Mouse (Mus musculus): ENCODE measurements around the gene Nradd.

The Nradd gene

DNA sequence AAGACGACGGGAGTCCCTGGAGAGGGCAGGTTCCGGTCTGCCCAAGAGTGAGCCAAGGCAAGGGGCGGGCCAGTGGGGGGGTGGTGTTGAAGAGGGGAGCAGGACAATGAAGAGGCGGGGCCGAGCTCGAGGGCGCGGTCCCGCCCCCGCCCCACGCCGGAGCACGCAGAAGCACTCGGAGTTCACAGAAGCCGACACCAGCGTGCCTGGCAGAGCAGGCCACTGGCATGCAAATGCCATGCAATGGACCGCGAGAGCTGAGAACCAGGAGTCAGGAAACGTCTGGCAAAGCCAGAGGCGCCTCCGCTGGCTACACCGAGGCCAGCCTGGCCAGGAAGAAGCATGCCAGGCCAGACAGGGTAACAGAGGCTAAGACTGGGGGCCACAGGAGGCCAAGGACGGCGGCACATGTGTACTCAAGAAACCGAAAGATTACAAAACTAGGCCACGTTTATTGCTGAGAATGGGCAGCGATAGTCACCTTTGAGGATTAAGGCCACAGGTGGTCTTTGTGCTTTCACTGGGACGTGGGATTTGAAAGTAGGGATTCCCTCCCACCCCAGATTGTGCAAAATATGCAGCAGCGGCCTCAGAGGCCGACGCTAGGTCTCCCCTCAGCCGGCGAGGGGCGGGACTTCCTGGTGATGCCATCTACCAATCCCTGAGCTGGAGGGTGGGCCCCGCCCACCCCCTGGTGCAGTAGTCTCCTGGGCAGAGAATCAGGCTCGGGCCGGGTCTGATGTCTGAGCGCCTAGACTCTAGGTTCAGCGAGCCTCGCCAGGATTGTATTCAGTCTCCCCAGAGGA is at the start of gene Nradd:
Gene Nradd (minus strand): TSS at position 92 of the 806 bp plus-strand sequence.
- in situ Hi-C loops (cut with MboI; ENCODE audit: low pct_unique_long_range_greater_than_20kb in 1 of 2, low sequenced_read_pairs in 2 of 2, unreplicated experiment in 1 of 2) = loop anchor here in 1 of 2 experiments (5.0 kb wide), 1 partner anchor 202 kb away; no protein-coding TSS in a partner anchor

DNA sequence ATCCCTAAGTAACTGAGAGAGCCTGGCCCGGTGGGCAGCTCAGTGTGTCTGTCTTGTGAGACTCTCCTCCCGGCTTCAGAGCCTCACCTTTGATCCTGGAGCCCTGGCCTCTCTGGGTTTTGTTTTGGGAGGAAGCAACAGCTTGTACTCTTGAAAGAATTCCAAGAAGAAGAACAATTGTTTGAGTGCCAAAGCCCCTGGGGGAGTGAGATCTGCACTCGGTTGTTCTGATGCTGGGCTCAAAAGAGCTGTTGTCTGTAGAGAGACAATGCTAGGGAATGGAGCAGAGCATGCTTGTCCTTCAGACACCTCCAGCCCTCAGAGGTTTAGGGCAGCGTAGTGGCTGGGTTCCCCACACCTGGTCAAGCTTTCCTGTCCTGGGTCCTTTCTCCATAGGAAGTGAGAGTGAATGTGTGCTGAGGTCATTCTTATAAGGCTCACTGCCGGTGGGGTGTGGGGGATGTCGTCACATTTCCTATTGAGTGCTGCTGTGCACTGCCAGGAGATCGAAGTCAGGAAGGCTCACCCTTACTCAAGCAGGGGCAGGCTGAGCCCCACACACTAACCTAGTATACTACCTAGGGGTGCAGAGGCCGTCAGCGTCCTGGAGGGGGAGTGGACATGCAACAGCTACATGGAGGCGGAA is 49.0 kb upstream of the Nradd start:
- in situ Hi-C loops (cut with MboI; ENCODE audit: low pct_unique_long_range_greater_than_20kb in 1 of 2, low sequenced_read_pairs in 2 of 2, unreplicated experiment in 1 of 2) = no loop called here

GRCm38 (mm10) chr9:110672462-110673106 is 48.3 kb upstream of the Nradd start:
- in situ Hi-C loops (cut with MboI; ENCODE audit: low pct_unique_long_range_greater_than_20kb in 1 of 2, low sequenced_read_pairs in 2 of 2, unreplicated experiment in 1 of 2) = no loop called here

DNA sequence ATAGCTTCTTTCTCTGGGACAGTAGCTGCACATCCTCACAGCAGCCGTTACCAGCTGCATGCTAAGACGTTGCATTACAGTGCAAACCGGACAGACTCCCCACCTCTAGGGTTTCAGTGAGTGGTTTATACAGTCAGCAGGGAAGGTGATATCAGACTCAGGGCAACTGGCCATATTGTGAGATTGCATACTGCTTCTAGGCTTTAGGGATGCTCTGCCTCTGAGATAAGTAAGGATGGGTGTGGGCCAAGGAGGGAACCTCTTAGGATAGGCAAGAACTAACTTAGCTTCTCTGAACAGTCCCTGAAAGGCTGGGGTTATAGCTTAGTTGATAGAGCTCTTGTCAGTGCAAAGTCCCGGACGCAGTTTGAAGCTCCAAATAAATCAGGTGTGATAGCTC is 45.5 kb upstream of the Nradd start:
- in situ Hi-C loops (cut with MboI; ENCODE audit: low pct_unique_long_range_greater_than_20kb in 1 of 2, low sequenced_read_pairs in 2 of 2, unreplicated experiment in 1 of 2) = no loop called here

- in situ Hi-C loops (cut with MboI; ENCODE audit: low pct_unique_long_range_greater_than_20kb in 1 of 2, low sequenced_read_pairs in 2 of 2, unreplicated experiment in 1 of 2) = no loop called here
Measured at GRCm38 (mm10) chr9:110668601-110669293, 44.5 kb upstream of the Nradd start.

- in situ Hi-C loops (cut with MboI; ENCODE audit: low pct_unique_long_range_greater_than_20kb in 1 of 2, low sequenced_read_pairs in 2 of 2, unreplicated experiment in 1 of 2) = no loop called here
Measured at GRCm38 (mm10) chr9:110667219-110667836, 43.1 kb upstream of the Nradd start.

GRCm38 (mm10) chr9:110666374-110666773 is 42.1 kb upstream of the Nradd start:
- in situ Hi-C loops (cut with MboI; ENCODE audit: low pct_unique_long_range_greater_than_20kb in 1 of 2, low sequenced_read_pairs in 2 of 2, unreplicated experiment in 1 of 2) = no loop called here

- in situ Hi-C loops (cut with MboI; ENCODE audit: low pct_unique_long_range_greater_than_20kb in 1 of 2, low sequenced_read_pairs in 2 of 2, unreplicated experiment in 1 of 2) = no loop called here
Measured at GRCm38 (mm10) chr9:110665912-110666311, 41.7 kb upstream of the Nradd start.

DNA sequence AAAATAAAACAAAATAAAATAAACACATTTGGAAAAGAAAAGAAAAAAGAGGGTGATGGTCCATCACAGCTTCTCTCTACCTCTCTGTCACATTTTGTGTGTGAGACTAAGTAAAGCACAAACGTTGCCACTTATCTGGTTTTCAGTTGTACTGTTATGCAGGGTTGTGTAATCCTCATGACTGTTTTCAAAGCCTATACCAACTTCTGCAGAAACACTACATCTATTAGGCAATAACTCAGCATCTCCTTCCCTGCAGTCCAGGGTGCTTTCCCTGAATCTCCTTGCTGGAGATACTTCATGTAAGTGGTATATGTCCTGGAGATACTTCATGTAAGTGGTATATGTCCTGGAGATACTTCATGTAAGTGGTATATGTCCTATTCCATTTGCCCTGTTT is 38.6 kb upstream of the Nradd start:
- in situ Hi-C loops (cut with MboI; ENCODE audit: low pct_unique_long_range_greater_than_20kb in 1 of 2, low sequenced_read_pairs in 2 of 2, unreplicated experiment in 1 of 2) = no loop called here

GRCm38 (mm10) chr9:110660856-110661612 is 36.8 kb upstream of the Nradd start:
- in situ Hi-C loops (cut with MboI; ENCODE audit: low pct_unique_long_range_greater_than_20kb in 1 of 2, low sequenced_read_pairs in 2 of 2, unreplicated experiment in 1 of 2) = no loop called here

- in situ Hi-C loops (cut with MboI; ENCODE audit: low pct_unique_long_range_greater_than_20kb in 1 of 2, low sequenced_read_pairs in 2 of 2, unreplicated experiment in 1 of 2) = no loop called here
Measured at GRCm38 (mm10) chr9:110660208-110660607, 36.0 kb upstream of the Nradd start.

GRCm38 (mm10) chr9:110659521-110659920 is 35.3 kb upstream of the Nradd start:
- in situ Hi-C loops (cut with MboI; ENCODE audit: low pct_unique_long_range_greater_than_20kb in 1 of 2, low sequenced_read_pairs in 2 of 2, unreplicated experiment in 1 of 2) = no loop called here

GRCm38 (mm10) chr9:110657474-110658078 is 33.3 kb upstream of the Nradd start:
- in situ Hi-C loops (cut with MboI; ENCODE audit: low pct_unique_long_range_greater_than_20kb in 1 of 2, low sequenced_read_pairs in 2 of 2, unreplicated experiment in 1 of 2) = no loop called here

GRCm38 (mm10) chr9:110656249-110657221 is 32.3 kb upstream of the Nradd start, which contains the start of gene Ccdc12:
TSS of gene Ccdc12 (plus strand) at chr9:110656503.
- in situ Hi-C loops (cut with MboI; ENCODE audit: low pct_unique_long_range_greater_than_20kb in 1 of 2, low sequenced_read_pairs in 2 of 2, unreplicated experiment in 1 of 2) = no loop called here

DNA sequence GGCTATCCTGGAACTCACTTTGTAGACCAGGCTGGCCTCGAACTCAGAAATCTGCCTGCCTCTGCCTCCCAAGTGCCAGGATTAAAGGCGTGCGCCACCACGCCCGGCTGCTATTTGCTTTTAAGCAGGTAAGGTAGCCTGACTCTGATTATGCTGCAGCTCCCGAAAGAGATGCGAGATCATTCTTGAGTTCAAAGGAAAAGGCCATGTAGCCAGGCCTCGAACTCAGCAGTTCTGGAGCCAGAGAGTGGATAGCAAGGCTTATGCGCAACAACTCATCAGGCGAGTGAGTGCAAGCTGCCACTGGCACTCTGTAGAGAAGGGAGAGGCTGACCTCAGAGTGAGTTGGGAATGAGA is 31.4 kb upstream of the Nradd start:
- in situ Hi-C loops (cut with MboI; ENCODE audit: low pct_unique_long_range_greater_than_20kb in 1 of 2, low sequenced_read_pairs in 2 of 2, unreplicated experiment in 1 of 2) = no loop called here

Data from mouse embryonic stem cell (cell line).